Mouse (Mus musculus): ENCODE data around the gene Meis1. TPM values are rescaled to one million over a fixed set of nuclear protein-coding genes. Genes with fewer than 3 reads are reported as not detected.

Meis1 gene
- polyA plus RNA-seq, 1 experiment, result 5.0 TPM

GRCm38 (mm10) chr11:19017719-19018413 is 919 bp downstream of the Meis1 start:
- Histone ChIP-seq H3K4me1 (ENCODE audit: control insufficient read depth, insufficient read depth, insufficient read length) (peaks cover 10% of the 10 kb centered on the region), H3K36me3 (ENCODE audit: control insufficient read depth, insufficient read depth, low read length) (0 out of 2 replicates have a peak, but pooled peaks cover 3% of the 10 kb centered on the region), H3K27ac (ENCODE audit: insufficient read depth, low read length) (no peak overlapping the region), H3K27me3 (ENCODE audit: control insufficient read depth, insufficient read depth, low read length) (peaks cover 21% of the 10 kb centered on the region), H3K4me3 (ENCODE audit: extremely low read depth, insufficient read depth, insufficient read length) (peak overlapping the region; percentile 54; the same call in 1 of the 2 replicates)
- no peak for TF ChIP-seq CTCF (IDR thresholded peaks at IDR 0.05; ENCODE audit: extremely low read depth, insufficient read depth, insufficient read length, insufficient replicate concordance)
- TF ChIP-seq POLR2A (IDR thresholded peaks at IDR 0.05; ENCODE audit: low read depth, low read length), result no peak
- WGBS, result 5% methylated on average over 14 of the region's 14 CpGs
- DNase-seq (ENCODE audit: low read depth in 1 of 2, low spot score in 2 of 2), result no peak

GRCm38 (mm10) chr11:19017262-19017661 is 1.5 kb downstream of the Meis1 start:
- H3K27me3 ChIP-seq (ENCODE audit: control insufficient read depth, insufficient read depth, low read length), result peaks cover 19% of the 10 kb centered on the region
- no peak overlapping the region for H3K27ac ChIP-seq (ENCODE audit: insufficient read depth, low read length)
- peaks cover 10% of the 10 kb centered on the region for H3K4me1 ChIP-seq (ENCODE audit: control insufficient read depth, insufficient read depth, insufficient read length)
- no peak for TF ChIP-seq CTCF (IDR thresholded peaks at IDR 0.05; ENCODE audit: extremely low read depth, insufficient read depth, insufficient read length, insufficient replicate concordance)
- TF ChIP-seq POLR2A (IDR thresholded peaks at IDR 0.05; ENCODE audit: low read depth, low read length), result no peak
- 8% methylated on average over 1 of the region's 1 CpGs for WGBS
- H3K36me3 ChIP-seq (ENCODE audit: control insufficient read depth, insufficient read depth, low read length), result 0 out of 2 replicates have a peak, but pooled peaks cover 3% of the 10 kb centered on the region
- no peak overlapping the region; the same call in 1 of the 2 replicates for H3K4me3 ChIP-seq (ENCODE audit: extremely low read depth, insufficient read depth, insufficient read length)
- no peak for DNase-seq (ENCODE audit: low read depth in 1 of 2, low spot score in 2 of 2)

DNA sequence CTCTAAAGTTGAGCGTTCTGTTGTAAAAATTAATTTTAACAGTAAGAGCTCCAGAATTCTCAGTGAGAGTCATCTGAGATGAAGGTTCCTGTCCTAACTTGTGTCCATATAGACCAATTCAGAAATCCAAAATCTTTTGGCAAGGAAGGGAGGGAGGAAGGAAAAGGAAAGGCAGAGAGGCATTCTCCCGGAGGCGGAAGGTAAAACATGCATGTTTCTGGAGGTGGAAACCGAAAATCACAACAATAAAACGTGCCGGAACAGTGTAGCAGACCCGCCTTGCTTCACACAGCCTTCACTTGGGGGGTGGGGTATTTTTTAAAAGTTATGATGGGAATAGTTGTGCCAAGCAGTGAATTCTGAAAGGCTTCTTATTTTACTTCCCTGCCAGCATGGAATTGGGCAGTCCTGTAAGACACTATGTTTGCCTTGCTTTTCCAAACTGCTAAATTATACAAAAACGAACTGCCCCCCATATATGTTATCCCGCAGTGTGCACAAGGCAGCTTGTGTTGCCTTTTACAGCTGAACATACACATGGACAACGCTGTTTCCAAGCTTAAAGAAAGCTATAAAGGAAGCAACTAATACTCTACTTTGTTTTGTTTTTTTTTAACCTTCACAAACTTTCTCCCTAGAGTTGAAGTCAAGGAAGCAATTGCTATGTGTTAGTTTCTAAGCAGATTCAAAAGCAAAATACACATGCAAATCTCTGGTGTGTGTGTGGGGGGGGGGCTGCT is 2.1 kb downstream of the Meis1 start:
- Histone ChIP-seq H3K36me3 (ENCODE audit: control insufficient read depth, insufficient read depth, low read length) (0 out of 2 replicates have a peak, but pooled peaks cover 3% of the 10 kb centered on the region), H3K27ac (ENCODE audit: insufficient read depth, low read length) (no peak overlapping the region), H3K27me3 (ENCODE audit: control insufficient read depth, insufficient read depth, low read length) (peaks cover 19% of the 10 kb centered on the region), H3K4me1 (ENCODE audit: control insufficient read depth, insufficient read depth, insufficient read length) (peaks cover 10% of the 10 kb centered on the region), H3K4me3 (ENCODE audit: extremely low read depth, insufficient read depth, insufficient read length) (peak overlapping the region; percentile 31)
- whole genome bisulfite sequencing, result 6% methylated on average over 10 of the region's 10 CpGs
- TF ChIP-seq CTCF (IDR thresholded peaks at IDR 0.05; ENCODE audit: extremely low read depth, insufficient read depth, insufficient read length, insufficient replicate concordance) (no peak), POLR2A (IDR thresholded peaks at IDR 0.05; ENCODE audit: low read depth, low read length) (no peak)
- DNase-seq (ENCODE audit: low read depth in 1 of 2, low spot score in 2 of 2), result no peak

DNA sequence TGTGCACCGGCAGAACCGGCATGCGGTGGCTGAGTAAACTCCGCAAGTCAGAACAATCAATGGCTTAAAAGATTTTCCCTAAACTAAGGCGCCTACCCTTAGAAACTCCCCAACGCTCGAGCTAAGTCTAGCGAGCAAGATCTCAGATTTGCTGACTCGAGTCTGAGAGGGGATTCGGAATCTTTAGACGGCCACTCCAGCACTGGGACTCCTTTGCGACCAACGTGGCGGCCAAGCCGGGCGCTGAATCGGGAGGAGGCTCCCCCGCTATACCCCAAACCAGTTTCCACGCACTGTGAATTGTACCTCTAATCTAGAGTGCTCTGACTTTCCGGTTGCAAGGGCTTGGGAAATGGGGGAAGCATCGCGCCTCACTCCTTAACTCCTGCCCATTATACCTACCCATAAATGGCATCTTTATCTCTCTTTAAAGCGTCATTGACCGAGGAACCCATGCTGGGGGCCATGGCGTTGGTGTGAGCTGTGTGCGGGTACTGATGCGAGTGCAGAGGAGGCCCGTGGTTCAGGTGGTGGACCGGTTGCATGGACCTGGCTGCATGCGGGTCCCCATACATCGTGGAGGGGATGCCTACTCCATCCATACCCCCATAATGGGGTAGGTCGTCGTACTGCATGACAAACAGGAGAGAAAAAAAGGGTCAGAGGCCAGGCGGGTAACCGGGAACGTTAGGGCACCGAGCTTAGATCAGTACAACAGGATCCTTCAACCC is 2.9 kb downstream of the Meis1 start:
- DNase-seq (ENCODE audit: low read depth in 1 of 2, low spot score in 2 of 2), result no peak
- H3K27ac ChIP-seq (ENCODE audit: insufficient read depth, low read length), result 0 out of 2 replicates have a peak overlapping the region, but pooled peaks have one; percentile 18
- H3K36me3 ChIP-seq (ENCODE audit: control insufficient read depth, insufficient read depth, low read length), result 0 out of 2 replicates have a peak, but pooled peaks cover 3% of the 10 kb centered on the region
- peaks cover 19% of the 10 kb centered on the region for H3K27me3 ChIP-seq (ENCODE audit: control insufficient read depth, insufficient read depth, low read length)
- WGBS, result 5% methylated on average over 37 of the region's 37 CpGs
- H3K4me1 ChIP-seq (ENCODE audit: control insufficient read depth, insufficient read depth, insufficient read length), result peaks cover 9% of the 10 kb centered on the region
- peak overlapping the region; percentile 31 for H3K4me3 ChIP-seq (ENCODE audit: extremely low read depth, insufficient read depth, insufficient read length)
- TF ChIP-seq CTCF (IDR thresholded peaks at IDR 0.05; ENCODE audit: extremely low read depth, insufficient read depth, insufficient read length, insufficient replicate concordance), result no peak
- no peak for TF ChIP-seq POLR2A (IDR thresholded peaks at IDR 0.05; ENCODE audit: low read depth, low read length)

DNA sequence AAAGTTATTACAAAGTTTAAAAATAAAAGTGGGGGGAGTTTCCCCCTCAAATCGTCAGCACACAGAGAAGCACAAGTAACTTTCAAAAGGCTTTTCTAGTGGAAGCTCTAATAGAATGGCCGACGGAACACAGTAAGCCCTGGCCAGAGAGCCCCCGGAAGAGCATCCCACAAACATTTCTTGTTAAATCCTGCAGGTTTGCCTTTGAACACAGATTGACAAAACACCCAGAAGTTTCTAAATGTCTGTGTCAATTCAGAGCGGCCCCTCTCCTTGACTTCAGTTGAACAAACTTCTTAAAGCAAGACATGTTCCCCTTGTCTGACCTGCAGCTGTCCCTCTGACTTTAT is 3.4 kb downstream of the Meis1 start:
- TF ChIP-seq POLR2A (IDR thresholded peaks at IDR 0.05; ENCODE audit: low read depth, low read length) (no peak), CTCF (IDR thresholded peaks at IDR 0.05; ENCODE audit: extremely low read depth, insufficient read depth, insufficient read length, insufficient replicate concordance) (no peak)
- no peak overlapping the region for H3K27ac ChIP-seq (ENCODE audit: insufficient read depth, low read length)
- WGBS, result 7% methylated on average over 5 of the region's 5 CpGs
- 0 out of 2 replicates have a peak, but pooled peaks cover 3% of the 10 kb centered on the region for H3K36me3 ChIP-seq (ENCODE audit: control insufficient read depth, insufficient read depth, low read length)
- H3K4me1 ChIP-seq (ENCODE audit: control insufficient read depth, insufficient read depth, insufficient read length), result peaks cover 6% of the 10 kb centered on the region
- peaks cover 16% of the 10 kb centered on the region for H3K27me3 ChIP-seq (ENCODE audit: control insufficient read depth, insufficient read depth, low read length)
- no peak for DNase-seq (ENCODE audit: low read depth in 1 of 2, low spot score in 2 of 2)
- H3K4me3 ChIP-seq (ENCODE audit: extremely low read depth, insufficient read depth, insufficient read length), result peak overlapping the region; percentile 31; the same call in 1 of the 2 replicates

DNA sequence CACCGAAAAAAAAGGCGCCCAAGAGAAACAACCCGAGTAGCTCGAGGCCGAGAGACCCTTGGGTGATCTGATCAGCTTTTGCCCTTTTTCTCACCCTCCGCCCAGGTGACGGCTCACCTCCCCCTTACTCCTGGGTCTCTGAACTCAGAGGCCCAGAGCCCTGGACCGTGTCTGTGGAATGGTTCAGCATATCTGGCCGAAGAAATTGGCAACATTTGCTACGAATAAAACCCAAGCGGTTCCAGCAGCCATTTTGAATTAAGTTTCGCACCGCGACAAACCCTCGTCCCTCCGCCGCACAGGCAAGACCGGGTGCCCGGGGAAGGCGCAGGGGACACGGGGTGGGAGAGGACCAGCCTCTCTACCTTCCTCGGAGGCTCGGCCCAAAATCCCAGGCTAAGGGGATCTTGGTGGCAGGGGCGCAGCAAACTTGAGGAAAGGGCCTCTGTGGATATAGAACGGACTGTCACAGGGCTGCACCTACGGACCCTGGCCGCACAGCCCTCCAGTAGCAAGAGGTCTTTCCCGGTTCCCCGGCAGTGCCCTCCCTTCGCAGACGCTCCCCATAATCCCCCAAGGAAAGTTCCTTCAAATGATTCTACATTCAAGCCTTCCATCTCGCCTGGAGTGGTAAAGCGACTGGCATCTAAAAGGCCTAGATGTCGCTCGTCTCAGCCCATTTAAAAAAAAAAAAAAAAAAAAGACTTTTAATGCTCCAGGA is 4.2 kb downstream of the Meis1 start:
- Histone ChIP-seq H3K27me3 (ENCODE audit: control insufficient read depth, insufficient read depth, low read length) (peaks cover 14% of the 10 kb centered on the region), H3K4me3 (ENCODE audit: extremely low read depth, insufficient read depth, insufficient read length) (peak overlapping the region; percentile 48), H3K36me3 (ENCODE audit: control insufficient read depth, insufficient read depth, low read length) (0 out of 2 replicates have a peak, but pooled peaks cover 3% of the 10 kb centered on the region), H3K27ac (ENCODE audit: insufficient read depth, low read length) (peak overlapping the region; percentile 26; the same call in 1 of the 2 replicates), H3K4me1 (ENCODE audit: control insufficient read depth, insufficient read depth, insufficient read length) (peaks cover 6% of the 10 kb centered on the region)
- 8% methylated on average over 35 of the region's 35 CpGs for WGBS
- no peak for DNase-seq (ENCODE audit: low read depth in 1 of 2, low spot score in 2 of 2)
- TF ChIP-seq POLR2A (IDR thresholded peaks at IDR 0.05; ENCODE audit: low read depth, low read length) (no peak), CTCF (IDR thresholded peaks at IDR 0.05; ENCODE audit: extremely low read depth, insufficient read depth, insufficient read length, insufficient replicate concordance) (no peak)
